Mouse (Mus musculus): Measurements from ENCODE around the gene Tnfsf9. TPM values are rescaled to one million over a fixed set of nuclear protein-coding genes. Genes with fewer than 3 reads are reported as not detected.
"Not testable (repeated sequence)": the region's sequence is repeated elsewhere in the genome, so short reads cannot be mapped to it uniquely, and the experiment has no call there.

Gene Tnfsf9
- polyA plus RNA-seq, 1 experiment from 2014 or later = 8.4 TPM

DNA sequence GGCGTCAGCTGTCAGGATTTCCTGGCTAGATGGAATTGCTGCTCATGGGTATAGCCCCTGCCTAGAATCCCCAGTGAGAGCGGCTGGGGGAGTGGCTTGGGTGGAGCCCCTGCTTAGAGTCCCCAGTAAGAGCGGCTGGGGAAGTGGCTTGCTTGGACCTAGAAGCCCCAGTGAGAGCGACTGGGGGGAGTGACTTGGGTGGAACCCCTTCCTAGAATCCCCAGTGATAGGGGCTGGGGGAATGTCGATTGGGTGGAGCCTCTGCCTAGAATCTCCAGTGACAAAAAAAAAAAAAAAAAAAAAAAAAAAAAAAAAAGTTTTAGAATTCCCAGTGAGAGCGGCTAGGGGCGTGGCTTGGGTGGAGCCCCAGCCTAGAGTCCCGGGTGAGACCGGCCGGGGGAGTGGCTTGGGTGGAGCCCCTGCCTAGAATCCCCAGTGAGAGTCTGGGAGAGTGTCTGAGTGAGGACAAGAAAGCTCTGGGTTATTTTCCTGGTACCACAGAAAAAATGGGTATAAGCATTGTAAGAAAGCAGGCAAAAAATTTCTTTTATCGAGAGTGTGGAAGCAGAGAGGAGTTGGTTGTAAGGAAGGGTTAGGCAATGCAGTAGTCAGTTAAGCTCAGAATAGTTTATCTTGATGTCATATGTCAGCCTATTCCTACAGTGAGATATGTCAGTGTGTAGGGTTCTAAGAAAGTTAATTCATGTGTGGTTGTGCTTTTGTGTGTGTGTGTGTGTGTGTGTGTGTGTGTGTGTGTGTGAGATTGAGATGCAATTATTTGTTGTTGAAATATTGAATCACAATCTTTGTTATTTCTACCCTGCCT, 13.6 kb downstream of the Tnfsf9 start:
- Histone ChIP-seq H3K9ac (replicated peaks; ENCODE audit: low read depth, low read length) (no peak overlapping the region), H3K27ac (ENCODE audit: low read depth, low read length) (no peak overlapping the region), H3K9me3 (ENCODE audit: control insufficient read depth, low read length) (no peaks in the 10 kb centered on the region), H3K36me3 (ENCODE audit: control insufficient read depth, insufficient read depth, low read length) (no peaks in the 10 kb centered on the region), H3K4me3 (ENCODE audit: low read depth, low read length) (no peak overlapping the region), H3K4me2 (ENCODE audit: low read depth, low read length) (peak overlapping the region; percentile 4; the same call in 1 of the 2 replicates), H3K27me3 (ENCODE audit: control insufficient read depth, insufficient read depth, low read length) (no peaks in the 10 kb centered on the region), H3K4me1 (ENCODE audit: control insufficient read depth, insufficient read depth, low read length) (no peaks in the 10 kb centered on the region)
- peak; percentile 44; the same call in 1 of the 2 replicates for ATAC-seq (ENCODE audit: low read depth)
- under 1% methylated on average over 11 of the region's 11 CpGs for WGBS

- WGBS = 87% methylated on average over 2 of the region's 2 CpGs
- H3K4me2 ChIP-seq (ENCODE audit: low read depth, low read length) = no peak overlapping the region
- H3K9me3 ChIP-seq (ENCODE audit: control insufficient read depth, low read length) = no peaks in the 10 kb centered on the region
- H3K27me3 ChIP-seq (ENCODE audit: control insufficient read depth, insufficient read depth, low read length) = no peaks in the 10 kb centered on the region
- no peak overlapping the region for H3K27ac ChIP-seq (ENCODE audit: low read depth, low read length)
- H3K4me3 ChIP-seq (ENCODE audit: low read depth, low read length) = no peak overlapping the region
- H3K9ac ChIP-seq (replicated peaks; ENCODE audit: low read depth, low read length) = no peak overlapping the region
- ATAC-seq (ENCODE audit: low read depth) = no peak
- no peaks in the 10 kb centered on the region for H3K36me3 ChIP-seq (ENCODE audit: control insufficient read depth, insufficient read depth, low read length)
- H3K4me1 ChIP-seq (ENCODE audit: control insufficient read depth, insufficient read depth, low read length) = no peaks in the 10 kb centered on the region
Observed at GRCm38 (mm10) chr17:57121856-57122255, 16.7 kb downstream of the Tnfsf9 start.

GRCm38 (mm10) chr17:57123192-57124118, 18.3 kb downstream of the Tnfsf9 start:
- WGBS = 86% methylated on average over 11 of the region's 11 CpGs
- ATAC-seq (ENCODE audit: low read depth) = no peak
- Histone ChIP-seq H3K27me3 (ENCODE audit: control insufficient read depth, insufficient read depth, low read length) (no peaks in the 10 kb centered on the region), H3K4me1 (ENCODE audit: control insufficient read depth, insufficient read depth, low read length) (no peaks in the 10 kb centered on the region), H3K4me2 (ENCODE audit: low read depth, low read length) (no peak overlapping the region), H3K4me3 (ENCODE audit: low read depth, low read length) (no peak overlapping the region), H3K9me3 (ENCODE audit: control insufficient read depth, low read length) (no peaks in the 10 kb centered on the region), H3K36me3 (ENCODE audit: control insufficient read depth, insufficient read depth, low read length) (no peaks in the 10 kb centered on the region), H3K27ac (ENCODE audit: low read depth, low read length) (no peak overlapping the region), H3K9ac (replicated peaks; ENCODE audit: low read depth, low read length) (no peak overlapping the region)

- Histone ChIP-seq H3K4me2 (ENCODE audit: low read depth, low read length) (no peak overlapping the region), H3K36me3 (ENCODE audit: control insufficient read depth, insufficient read depth, low read length) (no peaks in the 10 kb centered on the region), H3K4me1 (ENCODE audit: control insufficient read depth, insufficient read depth, low read length) (no peaks in the 10 kb centered on the region), H3K9ac (replicated peaks; ENCODE audit: low read depth, low read length) (no peak overlapping the region), H3K27ac (ENCODE audit: low read depth, low read length) (no peak overlapping the region), H3K9me3 (ENCODE audit: control insufficient read depth, low read length) (no peaks in the 10 kb centered on the region), H3K27me3 (ENCODE audit: control insufficient read depth, insufficient read depth, low read length) (no peaks in the 10 kb centered on the region), H3K4me3 (ENCODE audit: low read depth, low read length) (no peak overlapping the region)
- WGBS = 85% methylated on average over 4 of the region's 4 CpGs
- ATAC-seq (ENCODE audit: low read depth) = no peak
Observed at GRCm38 (mm10) chr17:57124792-57125191, 19.7 kb downstream of the Tnfsf9 start.

GRCm38 (mm10) chr17:57125853-57126622, 20.9 kb downstream of the Tnfsf9 start:
- ATAC-seq (ENCODE audit: low read depth) = no peak
- Histone ChIP-seq H3K4me1 (ENCODE audit: control insufficient read depth, insufficient read depth, low read length) (no peaks in the 10 kb centered on the region), H3K27ac (ENCODE audit: low read depth, low read length) (no peak overlapping the region), H3K4me3 (ENCODE audit: low read depth, low read length) (no peak overlapping the region), H3K4me2 (ENCODE audit: low read depth, low read length) (no peak overlapping the region), H3K36me3 (ENCODE audit: control insufficient read depth, insufficient read depth, low read length) (no peaks in the 10 kb centered on the region), H3K9ac (replicated peaks; ENCODE audit: low read depth, low read length) (no peak overlapping the region), H3K9me3 (ENCODE audit: control insufficient read depth, low read length) (no peaks in the 10 kb centered on the region), H3K27me3 (ENCODE audit: control insufficient read depth, insufficient read depth, low read length) (no peaks in the 10 kb centered on the region)
- 65% methylated on average over 3 of the region's 3 CpGs for WGBS

DNA sequence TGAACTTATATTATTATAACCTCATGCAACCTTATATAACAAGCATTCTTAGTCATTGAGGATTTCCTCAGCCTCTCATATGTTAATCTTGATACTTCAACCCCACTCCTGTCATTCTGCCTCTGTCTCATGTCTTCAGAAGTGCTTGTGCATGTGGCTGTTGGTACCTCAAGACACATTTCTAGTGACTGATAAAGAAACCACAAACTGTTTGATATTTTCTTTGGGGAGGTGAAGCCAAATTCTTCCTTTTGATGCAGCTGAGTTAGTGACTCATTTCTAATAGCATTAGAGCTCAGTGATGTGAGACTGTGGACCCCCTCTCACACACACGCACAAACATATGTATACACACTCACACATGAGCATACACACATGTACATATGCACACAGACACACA, 26.7 kb downstream of the Tnfsf9 start:
- no peaks in the 10 kb centered on the region for H3K4me1 ChIP-seq (ENCODE audit: control insufficient read depth, insufficient read depth, low read length)
- H3K27me3 ChIP-seq (ENCODE audit: control insufficient read depth, insufficient read depth, low read length) = no peaks in the 10 kb centered on the region
- H3K4me2 ChIP-seq (ENCODE audit: low read depth, low read length) = no peak overlapping the region
- H3K9me3 ChIP-seq (ENCODE audit: control insufficient read depth, low read length) = no peaks in the 10 kb centered on the region
- no peak overlapping the region for H3K9ac ChIP-seq (replicated peaks; ENCODE audit: low read depth, low read length)
- 82% methylated on average over 1 of the region's 1 CpGs for WGBS
- H3K27ac ChIP-seq (ENCODE audit: low read depth, low read length) = no peak overlapping the region
- ATAC-seq (ENCODE audit: low read depth) = no peak
- H3K36me3 ChIP-seq (ENCODE audit: control insufficient read depth, insufficient read depth, low read length) = no peaks in the 10 kb centered on the region
- H3K4me3 ChIP-seq (ENCODE audit: low read depth, low read length) = no peak overlapping the region

DNA sequence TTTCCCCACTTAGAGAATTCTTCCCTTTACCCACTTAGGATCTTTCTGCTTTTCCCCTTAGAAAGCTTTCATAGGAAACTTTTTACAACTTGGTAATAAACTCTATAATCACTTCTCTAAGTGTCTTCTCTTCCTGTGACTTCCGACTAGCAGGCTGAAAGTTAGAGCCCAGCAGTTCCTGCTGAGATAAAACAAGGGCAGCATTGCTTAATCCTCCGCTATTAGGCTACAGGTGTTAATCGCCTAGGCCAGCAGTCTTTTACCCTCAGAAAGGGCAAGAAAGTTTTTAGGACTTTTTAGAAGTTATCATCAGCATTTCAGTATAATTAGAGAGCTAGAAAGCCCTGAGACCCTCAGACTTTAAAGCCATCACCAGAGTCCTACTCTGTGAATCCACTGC, 28.9 kb downstream of the Tnfsf9 start:
- H3K4me3 ChIP-seq (ENCODE audit: low read depth, low read length); H3K36me3 ChIP-seq (ENCODE audit: control insufficient read depth, insufficient read depth, low read length); H3K27me3 ChIP-seq (ENCODE audit: control insufficient read depth, insufficient read depth, low read length); H3K27ac ChIP-seq (ENCODE audit: low read depth, low read length); H3K9me3 ChIP-seq (ENCODE audit: control insufficient read depth, low read length); ATAC-seq (ENCODE audit: low read depth); H3K4me1 ChIP-seq (ENCODE audit: control insufficient read depth, insufficient read depth, low read length); H3K9ac ChIP-seq (replicated peaks; ENCODE audit: low read depth, low read length); H3K4me2 ChIP-seq (ENCODE audit: low read depth, low read length): not testable (repeated sequence)
- WGBS = 5% methylated on average over 3 of the region's 3 CpGs

DNA sequence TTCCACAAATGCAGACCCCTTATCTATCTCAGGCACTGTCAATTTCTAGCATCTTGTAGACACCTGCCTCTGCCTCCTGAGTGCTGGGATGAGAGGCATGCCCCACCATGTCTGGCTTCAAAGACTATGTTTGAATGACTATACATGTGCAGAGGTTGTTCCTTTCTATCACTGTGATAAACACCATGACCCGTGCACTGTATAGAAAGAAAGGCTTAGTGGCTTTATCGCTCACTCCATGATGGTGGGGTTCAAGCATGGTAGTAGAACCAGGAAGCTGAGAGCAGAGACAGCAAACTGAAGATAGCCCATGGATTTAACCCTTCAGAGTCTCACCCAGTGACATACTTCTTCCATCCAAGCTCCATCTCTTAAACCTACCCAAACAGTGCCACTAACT, 29.6 kb downstream of the Tnfsf9 start:
- no peak for ATAC-seq (ENCODE audit: low read depth)
- Histone ChIP-seq H3K27me3 (ENCODE audit: control insufficient read depth, insufficient read depth, low read length) (no peaks in the 10 kb centered on the region), H3K4me2 (ENCODE audit: low read depth, low read length) (no peak overlapping the region), H3K27ac (ENCODE audit: low read depth, low read length) (no peak overlapping the region), H3K4me3 (ENCODE audit: low read depth, low read length) (no peak overlapping the region), H3K9me3 (ENCODE audit: control insufficient read depth, low read length) (no peaks in the 10 kb centered on the region), H3K9ac (replicated peaks; ENCODE audit: low read depth, low read length) (no peak overlapping the region), H3K36me3 (ENCODE audit: control insufficient read depth, insufficient read depth, low read length) (no peaks in the 10 kb centered on the region), H3K4me1 (ENCODE audit: control insufficient read depth, insufficient read depth, low read length) (no peaks in the 10 kb centered on the region)
- WGBS = 85% methylated on average over 2 of the region's 2 CpGs

Measured in neural tube, embryonic 14.5 days (tissue).